In genomic region chr1:10919958-10920357, GRCm38 (mm10) we compare ENCODE assay signal across 18 mouse cellular contexts.
"Had no signal": no experiment of that assay in that cellular context is flagged by ENCODE, and none has a peak within 500 bp of the region (broad histone marks: within the 10 kb centered on the region; RNA-seq: fewer than 3 reads in every experiment).

No protein-coding gene starts in this region.

- H3K36me3 ChIP-seq: liver, embryonic 15.5 days; lung, embryonic 15.5 days; neural tube, embryonic 12.5 days; stomach, embryonic 15.5 days had no signal

- H3K4me1 ChIP-seq: liver, embryonic 15.5 days; lung, embryonic 15.5 days; megakaryocyte, embryonic 14.5 days; neural tube, embryonic 12.5 days; stomach, embryonic 15.5 days had no signal

- H3K4me3 ChIP-seq: liver, embryonic 15.5 days; lung, embryonic 15.5 days; megakaryocyte, embryonic 14.5 days; neural tube, embryonic 12.5 days; stomach, embryonic 15.5 days had no signal

- H3K9ac ChIP-seq: liver, embryonic 15.5 days; liver, postnatal 0 days; lung, embryonic 15.5 days; neural tube, embryonic 12.5 days; stomach, embryonic 15.5 days had no signal

- DNase-seq: liver, postnatal 0 days; lung, adult 2 months; lung, postnatal 14 days; lung, postnatal 36 days; right cerebral cortex, postnatal 14 days; thymus, adult 2 months; thymus, postnatal 25 days; thymus, postnatal 4 days had no signal

- H3K4me2 ChIP-seq: liver, embryonic 15.5 days; lung, embryonic 15.5 days; midbrain, embryonic 11.5 days; neural tube, embryonic 12.5 days; stomach, embryonic 15.5 days had no signal

- ATAC-seq: liver, postnatal 0 days; lung, postnatal 0 days; midbrain, embryonic 16.5 days had no signal

- H3K27ac ChIP-seq: liver, embryonic 15.5 days; lung, embryonic 15.5 days; macrophage; neural tube, embryonic 12.5 days; stomach, embryonic 15.5 days; stomach, postnatal 0 days had no signal

- H3K9me3 ChIP-seq: liver, embryonic 15.5 days; lung, embryonic 15.5 days; neural tube, embryonic 12.5 days; stomach, embryonic 15.5 days had no signal

- H3K27me3 ChIP-seq: liver, embryonic 15.5 days; lung, embryonic 15.5 days; megakaryocyte, embryonic 14.5 days; neural tube, embryonic 12.5 days; stomach, embryonic 15.5 days had no signal
